In the genomic region with DNA sequence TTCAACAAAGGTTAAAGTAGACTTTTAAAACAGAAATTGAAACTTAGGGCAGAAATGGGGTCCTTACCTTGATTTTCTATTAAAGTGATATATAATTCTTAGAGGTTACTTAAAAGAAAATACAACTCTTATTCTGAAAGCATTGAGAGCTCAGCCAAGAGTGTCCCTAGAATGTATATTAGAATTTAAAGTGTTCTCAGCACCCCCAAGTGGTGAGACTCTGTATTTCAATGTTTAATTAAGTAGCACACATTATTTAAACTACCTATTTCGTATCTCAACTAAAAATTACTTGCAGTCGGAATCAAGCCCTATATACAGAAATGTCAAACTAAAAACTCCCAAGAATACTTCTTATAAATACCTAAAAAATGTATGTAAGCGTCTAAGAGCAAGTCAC, we compare ENCODE assay signal across 8 mouse cellular contexts. TPM values are rescaled to one million over a fixed set of nuclear protein-coding genes. Genes with fewer than 3 reads are reported as not detected.
A peak's percentile ranks its signal among the peaks of the same experiment; 100 is the strongest.
DNase-seq lines count a peak whose midpoint lies in the region; ATAC-seq and TF ChIP-seq lines count a peak whose summit lies in the region.

No protein-coding gene starts in this region.

- 48% methylated on average over 3 of the region's 3 CpGs for WGBS in forebrain, embryonic 11.5 days
- 48% methylated on average over 3 of the region's 3 CpGs for WGBS in forebrain, embryonic 10.5 days
- 64% methylated on average over 3 of the region's 3 CpGs for WGBS in lung, adult 2 months

- peak; percentile 58; the same call in 1 of the 2 replicates for ATAC-seq in forebrain, embryonic 11.5 days (replicated peaks; ENCODE audit: low FRiP score)
- ATAC-seq in common myeloid progenitor, adult 5-6 weeks (replicated peaks; ENCODE audit: low read depth, poor library complexity, severe bottlenecking) = peak; percentile 95

- no peaks in the 10 kb centered on the region for H3K27me3 ChIP-seq in forebrain, embryonic 11.5 days (ENCODE audit: control insufficient read depth, insufficient read depth, low read length)
- H3K27me3 ChIP-seq in forebrain, embryonic 10.5 days (ENCODE audit: poor library complexity, severe bottlenecking) = no peaks in the 10 kb centered on the region

- H3K4me1 ChIP-seq in forebrain, embryonic 11.5 days (replicated peaks; ENCODE audit: control insufficient read depth, insufficient read depth, low read length) = no peaks in the 10 kb centered on the region
- no peaks in the 10 kb centered on the region for H3K4me1 ChIP-seq in forebrain, embryonic 10.5 days
- no peaks in the 10 kb centered on the region for H3K4me1 ChIP-seq in lung, adult 2 months (ENCODE audit: control insufficient read depth, insufficient read depth, low read length)

- H3K9me3 ChIP-seq in forebrain, embryonic 11.5 days (ENCODE audit: control insufficient read depth, low read length) = no peaks in the 10 kb centered on the region
- no peaks in the 10 kb centered on the region for H3K9me3 ChIP-seq in forebrain, embryonic 10.5 days

- no peak; the same call in 1 of the 2 replicates for TF ChIP-seq CTCF in lung, adult 2 months (IDR thresholded peaks at IDR 0.05; ENCODE audit: insufficient read depth, low read length)

- no peak overlapping the region for H3K9ac ChIP-seq in forebrain, embryonic 11.5 days (ENCODE audit: low read length)

- no peak overlapping the region for H3K4me3 ChIP-seq in forebrain, embryonic 11.5 days (ENCODE audit: low read depth, low read length)
- H3K4me3 ChIP-seq in forebrain, embryonic 10.5 days = no peak overlapping the region
- no peak overlapping the region for H3K4me3 ChIP-seq in lung, adult 2 months (replicated peaks; ENCODE audit: extremely low read depth, low read depth, low read length)

- H3K36me3 ChIP-seq in forebrain, embryonic 11.5 days (ENCODE audit: control insufficient read depth, insufficient read depth, low read length) = no peaks in the 10 kb centered on the region
- H3K36me3 ChIP-seq in forebrain, embryonic 10.5 days (replicated peaks) = peaks cover 35% of the 10 kb centered on the region

- DNase-seq in forebrain, embryonic 11.5 days (ENCODE audit: low spot score) = no peak
- DNase-seq in forebrain, embryonic 10.5 days (ENCODE audit: extremely low spot score, low spot score) = no peak
- peak; percentile 49 for DNase-seq in lung, postnatal 10 days
- DNase-seq in lung, adult 2 months = no peak
- peak; percentile 39 for DNase-seq in lung, postnatal 14 days
- DNase-seq in spleen, adult 12 weeks (ENCODE audit: low spot score) = no peak
- DNase-seq in adrenal gland, postnatal 25 days = no peak

- no peak overlapping the region for H3K27ac ChIP-seq in forebrain, embryonic 11.5 days (ENCODE audit: low read depth, low read length)
- H3K27ac ChIP-seq in forebrain, embryonic 10.5 days = no peak overlapping the region

- H3K4me2 ChIP-seq in forebrain, embryonic 11.5 days (ENCODE audit: low read depth, low read length, severe bottlenecking) = no peak overlapping the region

- no peak for TF ChIP-seq POLR2A in lung, adult 2 months (IDR thresholded peaks at IDR 0.05; ENCODE audit: borderline replicate concordance, extremely low read depth, low read depth, low read length)

RNA-seq across cellular contexts. Expression of gene Lnpep, which starts 57.8 kb away (rescaled TPM):
- polyA plus RNA-seq in forebrain, embryonic 11.5 days (2014; fragmentation: Nextera tagmentation; extraction: Ambion mirVana) = 7.0 and 8.5 TPM in 2 replicates
- 6.3 and 6.5 TPM in 2 replicates for polyA plus RNA-seq in forebrain, embryonic 10.5 days (2016; fragmentation: Nextera tagmentation; extraction: Ambion mirVana)
- polyA plus RNA-seq in lung, adult 2 months (2012; rRNA removed) = 8.0 and 13.5 TPM in 2 replicates
- total RNA-seq in common myeloid progenitor, adult 5-6 weeks (2017) = 66.3 and 77.6 TPM in 2 replicates
- 145 and 165 TPM in 2 replicates for total RNA-seq in adrenal gland, postnatal 25 days (2021)

Comparison
In these comparisons a context has a peak if more than half of its experiments do, and no peak if none do; other contexts are left out.
1. DNase-seq: peak in lung, postnatal 10 days (single experiment) and lung, postnatal 14 days (single experiment); none in forebrain, embryonic 11.5 days (single experiment), forebrain, embryonic 10.5 days (single experiment), lung, adult 2 months (single experiment), spleen, adult 12 weeks (single experiment) and adrenal gland, postnatal 25 days (single experiment).